Mouse (Mus musculus) heart, embryonic 16.5 days (tissue): ENCODE measurements around the gene Hnrnpul1. TPM values are rescaled to one million over a fixed set of nuclear protein-coding genes. Genes with fewer than 3 reads are reported as not detected.

Experiments used
- ATAC-seq: fragments of 200-750 bp; cut with Nextera tagmentation; replicated peaks from 2 replicates; pipeline ENCODE4 v1.8.0; 2017; ENCODE audit warnings: moderate number of reproducible peaks; ENCODE audit not compliant: insufficient read depth, low FRiP score; ENCODE audit errors: extremely low read depth
- H3K27ac ChIP-seq: fragments of 300-500 bp; sonication (generic); 2 replicates; pipeline ENCODE4 v1.5.1; 2014; ENCODE audit warnings: mild to moderate bottlenecking, low read length, control low read depth, moderate library complexity
- H3K27me3 ChIP-seq: fragments of 300-500 bp; sonication (generic); 2 replicates; pipeline ENCODE4 v1.6.1; 2014; ENCODE audit warnings: low read length, mixed read lengths; ENCODE audit not compliant: control insufficient read depth, insufficient read depth
- H3K36me3 ChIP-seq: fragments of 300-500 bp; sonication (generic); 2 replicates; pipeline ENCODE4 v1.6.1; 2014; ENCODE audit not compliant: control insufficient read depth, insufficient read depth
- H3K4me1 ChIP-seq: fragments of 300-500 bp; sonication (generic); 2 replicates; pipeline ENCODE4 v1.6.1; 2014; ENCODE audit warnings: low read length, mixed read lengths; ENCODE audit not compliant: control insufficient read depth, insufficient read depth
- H3K4me2 ChIP-seq: fragments of 300-500 bp; sonication (generic); 2 replicates; pipeline ENCODE4 v1.6.1; 2014; ENCODE audit warnings: low read depth, mild to moderate bottlenecking, control low read depth, low read length
- H3K4me3 ChIP-seq: fragments of 300-500 bp; sonication (generic); 2 replicates; pipeline ENCODE4 v1.5.1; 2014; ENCODE audit warnings: mild to moderate bottlenecking, control low read depth, low read length
- H3K9ac ChIP-seq: fragments of 300-500 bp; sonication (generic); 2 replicates; pipeline ENCODE4 v1.6.1; 2014; ENCODE audit warnings: low read length, control low read depth
- H3K9me3 ChIP-seq: fragments of 300-500 bp; sonication (generic); replicated peaks from 2 replicates; pipeline ENCODE4 v1.6.1; 2016; ENCODE audit warnings: low read length; ENCODE audit not compliant: control insufficient read depth
- WGBS: fragments of 180-500 bp; shearing (Covaris S2); extraction: QIAGEN DNeasy Blood & Tissue Kit; methylation state at CpG from one replicate; pipeline ENCODE4 v1.1.7; 2014; 5-methylcytosine and 5-hydroxymethylcytosine counted together
- polyA plus RNA-seq: library from polyadenylated mRNA; unstranded; fragments of >200 nt; fragmentation: Nextera tagmentation; extraction: Ambion mirVana; gene quantifications from 2 replicates; pipeline ENCODE4 v1.2.1, GENCODE M21; 2015

Hnrnpul1 gene
- polyA plus RNA-seq, 1 experiment from 2014 or later: 34.4 TPM

DNA sequence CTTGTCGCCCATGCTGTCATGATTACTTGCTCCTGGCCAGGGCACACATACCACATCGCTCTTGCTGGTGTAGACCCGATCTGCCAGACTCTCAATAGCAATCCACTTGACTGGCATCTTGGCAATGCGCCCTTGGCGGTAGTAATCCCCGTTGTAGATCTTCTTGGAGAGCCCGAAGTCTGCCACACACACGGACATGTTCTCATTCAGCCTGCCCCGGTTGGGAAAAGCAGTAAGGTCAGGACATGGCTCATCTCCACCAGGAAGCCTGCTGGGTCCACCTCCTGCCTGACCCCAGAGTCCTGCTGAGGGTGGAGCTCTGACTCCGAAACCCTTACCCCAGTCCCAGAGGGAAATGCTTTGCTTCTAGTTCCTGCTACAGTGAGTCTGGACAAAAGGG is 6.8 kb upstream of the Hnrnpul1 start:
- Histone ChIP-seq H3K4me1 (peaks cover 2% of the 10 kb centered on the region; the same call in 1 of the 2 replicates), H3K9ac (no peak overlapping the region), H3K27ac (no peak overlapping the region), H3K4me2 (no peak overlapping the region), H3K4me3 (no peak overlapping the region), H3K9me3 (no peaks in the 10 kb centered on the region), H3K27me3 (no peaks in the 10 kb centered on the region), H3K36me3 (peaks cover 5% of the 10 kb centered on the region; the same call in 1 of the 2 replicates)
- 0 out of 2 replicates have a peak, but pooled peaks have one; percentile 7 for ATAC-seq
- WGBS: 49% methylated on average over 10 of the region's 10 CpGs

DNA sequence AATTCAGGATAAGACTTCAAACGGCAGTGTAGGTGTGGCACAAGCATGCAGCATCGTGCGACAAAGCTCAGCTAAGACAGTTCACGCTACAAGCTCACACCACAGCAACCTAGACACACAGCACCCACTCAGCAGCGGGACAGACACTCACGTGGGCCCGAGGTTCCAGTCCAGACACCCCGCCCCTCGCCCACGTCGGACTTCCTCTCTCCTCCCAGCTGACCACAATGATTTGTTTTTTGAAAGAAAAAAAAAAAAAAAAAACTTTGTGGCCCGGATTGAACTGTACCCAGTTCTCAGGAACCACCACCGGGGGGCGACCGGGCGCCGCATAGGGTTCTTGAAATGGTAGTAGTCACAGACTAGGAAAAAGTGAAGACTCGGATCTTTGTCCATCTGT is 1.5 kb upstream of the Hnrnpul1 start:
- Histone ChIP-seq H3K27me3 (no peaks in the 10 kb centered on the region), H3K4me1 (peaks cover 19% of the 10 kb centered on the region), H3K9me3 (no peaks in the 10 kb centered on the region), H3K9ac (peak overlapping the region; percentile 71), H3K4me3 (peak overlapping the region; percentile 85), H3K36me3 (peaks cover 3% of the 10 kb centered on the region; the same call in 1 of the 2 replicates), H3K27ac (peak overlapping the region; percentile 95), H3K4me2 (peak overlapping the region; percentile 97)
- peak; percentile 6 for ATAC-seq
- under 1% methylated on average over 18 of the region's 18 CpGs for WGBS

DNA sequence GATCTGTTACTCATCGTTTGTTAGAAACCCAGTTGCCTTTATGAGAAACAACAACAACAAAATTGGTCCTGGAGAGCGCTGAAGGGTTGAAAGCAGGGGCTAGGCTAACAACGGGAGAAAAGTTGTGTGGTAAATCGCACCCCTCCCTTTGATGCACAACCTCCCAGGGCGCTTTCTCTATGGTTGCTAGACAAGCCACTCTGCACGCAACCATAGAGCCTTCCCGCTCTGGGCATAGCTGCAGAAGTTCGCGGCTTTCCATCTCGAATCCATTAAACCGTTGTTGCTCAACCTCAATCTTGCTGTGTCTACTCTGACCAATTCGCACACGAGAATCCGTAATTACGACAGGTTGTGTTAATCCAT is 894 bp upstream of the Hnrnpul1 start:
- H3K4me1 ChIP-seq: peaks cover 19% of the 10 kb centered on the region
- ATAC-seq: peak; percentile 46
- peak overlapping the region; percentile 97 for H3K4me2 ChIP-seq
- H3K9me3 ChIP-seq: no peaks in the 10 kb centered on the region
- peaks cover 8% of the 10 kb centered on the region; the same call in 1 of the 2 replicates for H3K36me3 ChIP-seq
- peak overlapping the region; percentile 71 for H3K9ac ChIP-seq
- no peaks in the 10 kb centered on the region for H3K27me3 ChIP-seq
- peak overlapping the region; percentile 95 for H3K27ac ChIP-seq
- WGBS: under 1% methylated on average over 15 of the region's 15 CpGs
- peak overlapping the region; percentile 85 for H3K4me3 ChIP-seq

DNA sequence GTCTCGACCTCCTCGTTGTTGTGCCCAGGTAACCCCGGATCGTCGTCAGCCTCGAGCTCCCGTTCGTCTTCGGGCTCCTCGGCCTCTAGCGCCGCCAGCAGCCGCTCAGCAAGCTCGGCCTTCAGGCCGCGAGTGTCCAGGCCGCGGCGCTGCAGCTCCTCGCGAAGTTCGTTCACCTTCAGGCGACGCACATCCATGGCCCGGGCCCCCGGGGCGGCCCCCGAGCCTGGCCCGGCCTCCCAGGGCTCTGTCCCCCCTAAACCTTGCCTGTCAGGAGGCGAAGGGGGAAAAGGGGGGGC is 169 bp downstream of the Hnrnpul1 start:
- peak overlapping the region; percentile 96 for H3K4me2 ChIP-seq
- H3K9ac ChIP-seq: peak overlapping the region; percentile 100
- H3K4me3 ChIP-seq: peak overlapping the region; percentile 85
- ATAC-seq: no peak
- 0% methylated on average over 30 of the region's 30 CpGs for WGBS
- peaks cover 19% of the 10 kb centered on the region for H3K4me1 ChIP-seq
- H3K27ac ChIP-seq: peak overlapping the region; percentile 98
- H3K27me3 ChIP-seq: no peaks in the 10 kb centered on the region
- H3K36me3 ChIP-seq: peaks cover 13% of the 10 kb centered on the region
- H3K9me3 ChIP-seq: no peaks in the 10 kb centered on the region

DNA sequence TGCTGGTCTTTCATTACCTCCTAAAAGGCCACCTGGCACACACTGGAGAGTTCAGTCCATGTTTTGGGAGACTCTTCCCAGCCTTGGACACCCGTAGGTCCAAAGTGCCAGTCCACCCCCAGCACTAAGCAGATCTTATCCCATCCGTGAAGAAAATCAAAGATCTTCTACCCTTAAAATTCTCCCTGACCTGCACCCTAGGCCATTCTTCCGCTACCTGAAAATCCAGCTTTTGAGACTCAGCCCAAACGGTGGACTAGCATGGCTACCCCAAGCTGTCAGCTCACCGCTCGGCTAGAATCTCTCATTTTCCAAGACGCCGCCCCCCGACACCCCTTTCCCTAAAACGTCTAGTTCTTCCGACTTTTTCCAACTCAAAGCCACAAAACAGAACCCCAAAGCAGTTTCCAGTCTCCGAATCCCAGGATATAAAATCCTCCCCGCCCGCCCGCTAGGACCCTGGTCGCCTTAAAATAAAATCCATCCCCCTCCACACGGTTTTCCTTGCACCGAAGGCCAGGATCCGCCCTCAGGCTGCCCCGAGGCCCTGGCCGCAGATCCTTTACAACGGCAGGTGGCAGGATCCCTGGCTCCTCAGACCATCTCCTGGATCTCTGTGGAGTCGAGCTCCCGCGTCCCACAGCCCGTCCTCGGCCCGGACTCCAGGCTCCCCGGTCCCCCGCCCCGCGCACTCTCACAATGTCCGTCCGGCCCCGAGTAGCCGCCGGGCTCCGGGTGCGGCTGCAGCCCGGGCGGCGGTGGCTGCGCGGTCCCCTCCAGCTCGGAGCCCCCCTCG is 716 bp downstream of the Hnrnpul1 start:
- H3K4me2 ChIP-seq: peak overlapping the region; percentile 96
- peak overlapping the region; percentile 100 for H3K9ac ChIP-seq
- peaks cover 19% of the 10 kb centered on the region for H3K4me1 ChIP-seq
- H3K36me3 ChIP-seq: peaks cover 18% of the 10 kb centered on the region
- ATAC-seq: peak; percentile 4
- under 1% methylated on average over 46 of the region's 46 CpGs for WGBS
- H3K27ac ChIP-seq: peak overlapping the region; percentile 98
- peak overlapping the region; percentile 85 for H3K4me3 ChIP-seq
- no peaks in the 10 kb centered on the region for H3K9me3 ChIP-seq
- no peaks in the 10 kb centered on the region for H3K27me3 ChIP-seq

DNA sequence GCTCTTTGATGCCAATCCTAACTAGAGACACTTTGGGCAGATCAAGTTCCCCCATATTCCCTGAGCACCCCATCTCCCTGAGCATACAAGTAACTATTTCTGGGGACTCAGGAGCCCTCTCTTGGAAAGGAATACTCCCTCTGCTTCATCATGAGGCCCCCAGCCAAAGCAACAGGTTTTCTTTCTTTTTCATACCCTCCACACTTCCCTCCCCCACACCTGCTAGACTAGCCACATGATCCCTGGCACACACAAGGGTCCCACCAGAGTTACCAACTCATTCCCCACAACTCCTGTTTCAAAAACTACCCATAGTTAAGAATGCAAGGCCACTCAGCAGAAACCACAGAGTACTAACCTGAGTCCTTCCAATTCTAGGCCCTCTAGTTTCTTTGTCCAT is 1.5 kb downstream of the Hnrnpul1 start:
- no peak for ATAC-seq
- H3K27me3 ChIP-seq: no peaks in the 10 kb centered on the region
- H3K9me3 ChIP-seq: no peaks in the 10 kb centered on the region
- peak overlapping the region; percentile 96 for H3K4me2 ChIP-seq
- peaks cover 26% of the 10 kb centered on the region for H3K36me3 ChIP-seq
- peaks cover 19% of the 10 kb centered on the region for H3K4me1 ChIP-seq
- H3K4me3 ChIP-seq: peak overlapping the region; percentile 85
- peak overlapping the region; percentile 98; the same call in 1 of the 2 replicates for H3K27ac ChIP-seq
- H3K9ac ChIP-seq: peak overlapping the region; percentile 100

DNA sequence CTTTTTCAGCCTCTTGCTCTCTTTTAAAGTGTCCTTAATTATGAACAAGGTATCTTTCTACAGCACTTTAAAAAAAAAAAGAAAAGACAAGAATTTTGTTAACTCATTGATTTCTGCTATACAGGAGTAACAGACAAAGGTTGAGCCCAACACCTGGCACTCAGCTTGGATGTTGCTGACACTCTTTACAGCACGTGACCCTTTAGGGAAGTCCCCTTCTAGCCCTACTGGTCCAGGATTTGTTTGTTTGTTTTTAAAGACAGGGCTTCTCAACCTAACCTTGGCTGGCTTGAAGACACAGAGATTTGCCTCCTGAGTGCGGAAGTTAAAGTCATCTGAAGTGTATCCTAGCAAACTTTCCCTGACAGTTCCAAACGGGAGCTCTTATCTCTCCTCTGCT is 7.7 kb downstream of the Hnrnpul1 start:
- Histone ChIP-seq H3K4me2 (no peak overlapping the region), H3K4me3 (no peak overlapping the region), H3K36me3 (peaks cover 83% of the 10 kb centered on the region), H3K27me3 (no peaks in the 10 kb centered on the region), H3K9ac (no peak overlapping the region), H3K4me1 (peaks cover 5% of the 10 kb centered on the region; the same call in 1 of the 2 replicates), H3K27ac (no peak overlapping the region), H3K9me3 (no peaks in the 10 kb centered on the region)
- 42% methylated on average over 3 of the region's 3 CpGs for WGBS
- ATAC-seq: no peak

DNA sequence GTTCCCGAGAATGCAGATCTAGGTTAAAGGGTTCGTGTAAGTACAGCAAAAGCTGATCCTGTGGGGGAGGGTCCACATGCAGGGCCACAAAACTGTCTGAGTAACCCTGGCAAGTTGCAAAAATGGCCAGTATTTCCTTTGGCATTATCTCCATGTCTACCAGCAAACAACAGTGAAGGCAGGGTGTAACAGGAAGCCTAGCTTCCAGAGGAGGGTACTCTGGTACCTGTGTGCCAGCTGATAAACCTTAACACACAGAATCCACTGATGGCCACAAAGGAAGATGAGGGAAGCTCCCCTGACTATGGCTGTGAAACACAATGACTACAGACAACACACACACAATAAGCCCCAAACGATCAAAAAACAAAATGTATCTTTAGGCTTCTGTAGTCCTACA is 16.3 kb downstream of the Hnrnpul1 start:
- ATAC-seq: no peak
- Histone ChIP-seq H3K4me3 (no peak overlapping the region), H3K9ac (no peak overlapping the region), H3K27me3 (no peaks in the 10 kb centered on the region), H3K4me1 (no peaks in the 10 kb centered on the region), H3K4me2 (no peak overlapping the region), H3K9me3 (no peaks in the 10 kb centered on the region), H3K36me3 (peaks cover 80% of the 10 kb centered on the region), H3K27ac (no peak overlapping the region)
- 81% methylated on average over 3 of the region's 3 CpGs for WGBS

DNA sequence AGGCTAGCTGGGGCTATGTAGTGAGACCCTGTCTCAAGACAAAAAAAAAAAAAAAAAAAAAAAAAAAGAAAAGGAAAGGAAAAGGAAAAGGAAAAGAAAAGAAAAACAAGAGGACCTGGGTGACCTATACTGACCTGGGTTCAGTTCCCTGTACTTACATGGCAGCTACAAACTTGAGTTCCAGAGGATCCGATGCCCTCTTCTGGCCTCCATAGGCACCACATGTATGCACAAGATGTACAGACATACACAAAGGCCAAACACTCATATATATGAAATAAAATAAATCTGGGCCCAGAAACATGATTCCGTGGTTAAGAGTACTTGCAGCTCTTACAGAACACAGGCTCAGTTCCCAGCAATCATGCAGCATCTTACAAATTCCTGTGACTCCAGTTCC is 17.6 kb downstream of the Hnrnpul1 start:
- Histone ChIP-seq H3K4me2 (no peak overlapping the region), H3K4me3 (no peak overlapping the region), H3K27ac (no peak overlapping the region), H3K9me3 (no peaks in the 10 kb centered on the region), H3K9ac (no peak overlapping the region), H3K4me1 (no peaks in the 10 kb centered on the region), H3K27me3 (no peaks in the 10 kb centered on the region), H3K36me3 (peaks cover 80% of the 10 kb centered on the region)
- WGBS: 93% methylated on average over 2 of the region's 2 CpGs
- ATAC-seq: no peak
